Mouse (Mus musculus) midbrain, postnatal 0 days (tissue): Measurements from ENCODE around the gene Mrpl12. TPM values are rescaled to one million over a fixed set of nuclear protein-coding genes. Genes with fewer than 3 reads are reported as not detected.
"Not testable (repeated sequence)": the region's sequence is repeated elsewhere in the genome, so short reads cannot be mapped to it uniquely, and the experiment has no call there.

Source experiments
- ATAC-seq: fragments of 200-750 bp; cut with Nextera tagmentation; 2 replicates; pipeline ENCODE4 v1.8.0; 2017; ENCODE audit warnings: moderate number of reproducible peaks, mild to moderate bottlenecking, moderate TSS enrichment, moderate library complexity; ENCODE audit not compliant: low FRiP score
- DNase-seq: peaks from one replicate; pipeline ENCODE4 v3.0.0-alpha.2; 2015; ENCODE audit warnings: low spot score
- H3K27ac ChIP-seq: fragments of 300-500 bp; sonication (generic); 2 replicates; pipeline ENCODE4 v1.5.1; 2014; ENCODE audit warnings: low read depth, mild to moderate bottlenecking, low read length, mixed read lengths
- H3K27me3 ChIP-seq: fragments of 300-500 bp; sonication (generic); 2 replicates; pipeline ENCODE4 v1.6.1; 2014; ENCODE audit warnings: low read length, control low read depth, mixed read lengths; ENCODE audit not compliant: insufficient read depth
- H3K36me3 ChIP-seq: fragments of 300-500 bp; sonication (generic); 2 replicates; pipeline ENCODE4 v1.6.1; 2014; ENCODE audit warnings: low read length, control low read depth, mixed read lengths; ENCODE audit not compliant: insufficient read depth
- H3K4me1 ChIP-seq: fragments of 300-500 bp; sonication (generic); 2 replicates; pipeline ENCODE4 v1.6.1; 2014; ENCODE audit warnings: mild to moderate bottlenecking, control low read depth, antibody characterized with exemption, low read length, mixed read lengths; ENCODE audit not compliant: insufficient read depth
- H3K4me2 ChIP-seq: fragments of 300-500 bp; sonication (generic); 2 replicates; pipeline ENCODE4 v1.6.1; 2014; ENCODE audit warnings: low read depth, mild to moderate bottlenecking, low read length, mixed read lengths; ENCODE audit not compliant: poor library complexity, severe bottlenecking
- H3K4me3 ChIP-seq: fragments of 300-500 bp; sonication (generic); 2 replicates; pipeline ENCODE4 v1.5.1; 2014; ENCODE audit warnings: low read depth, mild to moderate bottlenecking, low read length, moderate library complexity
- H3K9ac ChIP-seq: fragments of 300-500 bp; sonication (generic); replicated peaks from 2 replicates; pipeline ENCODE4 v1.6.1; 2014; ENCODE audit warnings: mild to moderate bottlenecking, low read length, moderate library complexity, mixed read lengths; ENCODE audit not compliant: poor library complexity, severe bottlenecking
- H3K9me3 ChIP-seq: fragments of 300-500 bp; sonication (generic); 2 replicates; pipeline ENCODE4 v1.6.1; 2016; ENCODE audit warnings: low read length, control low read depth
- CTCF ChIP-seq: IDR thresholded peaks from 2 replicates; pipeline ENCODE4 v1.5.1; 2016; ENCODE audit warnings: antibody characterized with exemption, mild to moderate bottlenecking
- WGBS: fragments of 180-500 bp; shearing (Covaris S2); extraction: QIAGEN DNeasy Blood & Tissue Kit; methylation state at CpG from one replicate; pipeline ENCODE4 v1.1.7; 2014; 5-methylcytosine and 5-hydroxymethylcytosine counted together
- polyA plus RNA-seq: library from polyadenylated mRNA; unstranded; fragments of >200 nt; fragmentation: Nextera tagmentation; extraction: Ambion mirVana; gene quantifications from 2 replicates; pipeline ENCODE4 v1.2.1, GENCODE M21; 2015
- total RNA-seq: library from RNA; depleted of rRNA; stranded (reverse); fragments of >200 nt; gene quantifications from 2 replicates; pipeline ENCODE4 v1.2.3, GENCODE M21; 2014

The Mrpl12 gene
- total and polyA plus RNA-seq, 2 experiments from 2014 or later: 42.7 to 147 TPM

DNA sequence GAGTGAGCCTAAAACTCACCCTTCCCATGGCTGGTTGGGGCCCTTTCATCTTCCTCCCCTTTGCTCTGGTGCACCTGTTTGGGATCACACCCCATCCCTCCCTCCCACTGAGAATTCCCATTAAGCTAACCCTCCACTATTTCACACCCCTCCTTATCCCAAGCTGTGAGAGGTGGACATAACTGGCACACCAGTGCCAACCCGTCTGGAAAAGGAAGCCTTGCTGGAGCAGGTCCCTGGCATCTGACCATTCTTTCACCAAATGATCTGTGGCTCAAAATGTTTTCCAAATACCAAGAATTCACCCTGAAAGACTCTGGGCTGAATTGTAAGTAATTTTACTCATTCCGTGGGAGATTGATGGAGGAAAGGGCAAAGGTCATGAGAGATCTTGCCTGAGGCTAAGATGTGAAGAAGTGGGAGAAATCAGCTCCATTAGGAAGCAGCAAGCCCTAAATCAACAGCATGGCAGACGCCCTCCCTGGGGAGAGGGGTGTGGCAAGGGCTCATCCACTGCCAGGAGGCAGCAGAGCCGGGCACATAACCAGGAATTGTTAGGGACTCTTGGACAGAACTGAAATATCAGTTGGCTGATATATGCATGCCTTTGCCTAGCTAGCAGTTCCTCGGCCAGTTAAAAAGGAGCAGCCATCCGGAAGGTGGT is 28.5 kb downstream of the Mrpl12 start:
- no peak overlapping the region for H3K27ac ChIP-seq
- no peak overlapping the region for H3K9ac ChIP-seq
- TF ChIP-seq CTCF: no peak
- H3K27me3 ChIP-seq: no peaks in the 10 kb centered on the region
- 60% methylated on average over 6 of the region's 6 CpGs for WGBS
- H3K36me3 ChIP-seq: no peaks in the 10 kb centered on the region
- no peak overlapping the region for H3K4me3 ChIP-seq
- H3K9me3 ChIP-seq: no peaks in the 10 kb centered on the region
- no peak overlapping the region for H3K4me2 ChIP-seq
- DNase-seq (peak; percentile 68), ATAC-seq (no peak)
- H3K4me1 ChIP-seq: no peaks in the 10 kb centered on the region

DNA sequence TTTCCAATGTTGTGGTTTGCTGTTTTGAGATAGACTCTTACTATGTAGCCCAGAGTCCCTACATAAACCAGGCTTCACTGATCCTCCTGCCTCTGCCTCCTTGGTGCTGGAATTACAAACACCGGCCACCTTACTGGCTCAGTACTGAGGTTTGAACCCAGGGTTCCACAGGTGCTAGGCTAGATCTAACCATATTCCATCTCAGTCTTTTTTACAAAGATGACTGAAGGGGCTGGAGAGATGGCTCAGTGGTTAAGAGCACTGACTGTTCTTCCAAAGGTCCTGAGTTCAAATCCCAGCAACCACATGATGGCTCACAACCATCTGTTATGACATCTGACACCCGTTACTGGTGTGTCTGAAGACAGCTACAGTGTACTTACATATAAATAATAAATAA is 29.8 kb downstream of the Mrpl12 start:
- WGBS: 91% methylated on average over 2 of the region's 2 CpGs
- H3K4me3 ChIP-seq, H3K9me3 ChIP-seq: not testable (repeated sequence)

DNA sequence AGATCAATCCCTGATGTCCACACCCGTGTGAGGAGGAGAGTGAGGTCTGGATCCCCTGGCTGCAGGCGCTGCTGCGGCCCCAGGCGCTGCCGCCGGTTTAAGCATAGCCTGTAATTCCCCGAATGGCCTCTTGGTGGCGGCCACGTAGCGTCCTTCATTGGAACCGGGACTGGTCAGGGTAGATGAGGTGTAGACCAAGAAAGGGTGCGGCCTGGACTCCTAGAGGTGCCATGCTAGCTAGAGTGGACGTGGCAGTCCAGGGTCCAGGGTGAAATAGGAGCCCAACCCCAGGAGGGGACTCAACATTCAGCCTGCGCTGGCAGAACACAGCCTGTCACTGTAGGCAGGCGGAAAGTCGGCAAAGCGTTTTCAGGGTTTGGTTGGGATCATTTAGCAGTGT is 31.2 kb downstream of the Mrpl12 start:
- Histone ChIP-seq H3K9me3 (no peaks in the 10 kb centered on the region), H3K36me3 (no peaks in the 10 kb centered on the region), H3K27ac (no peak overlapping the region), H3K9ac (no peak overlapping the region), H3K4me3 (no peak overlapping the region), H3K27me3 (no peaks in the 10 kb centered on the region), H3K4me2 (no peak overlapping the region), H3K4me1 (no peaks in the 10 kb centered on the region)
- TF ChIP-seq CTCF: peak; percentile 94
- ATAC-seq: no peak
- peak; percentile 72 for DNase-seq
- 15% methylated on average over 17 of the region's 17 CpGs for WGBS

More for the DNA sequence above, 29.8 kb downstream of the Mrpl12 start:
- not testable (repeated sequence) for H3K27ac ChIP-seq, H3K9ac ChIP-seq, ATAC-seq, H3K36me3 ChIP-seq, H3K27me3 ChIP-seq, H3K4me1 ChIP-seq, H3K4me2 ChIP-seq, DNase-seq

DNA sequence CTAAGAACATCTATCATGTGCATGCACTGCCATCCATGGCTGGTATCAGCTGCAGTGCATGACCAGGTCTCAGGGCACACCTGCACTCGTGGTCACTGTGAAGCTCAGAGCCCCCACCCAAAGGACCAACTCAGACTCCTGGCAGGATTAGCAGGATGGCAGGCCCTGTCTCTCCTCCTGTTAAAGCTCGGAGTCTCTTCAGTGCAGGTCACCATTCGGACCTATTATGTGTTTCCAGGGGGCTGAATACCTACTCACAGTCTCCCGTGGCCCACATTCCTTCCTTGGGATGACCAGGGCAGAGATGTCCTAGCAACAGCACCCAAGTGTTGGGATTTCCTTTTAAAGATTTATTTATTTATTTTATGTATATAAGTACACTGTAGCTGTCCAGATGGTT is 32.7 kb downstream of the Mrpl12 start:
- no peaks in the 10 kb centered on the region for H3K9me3 ChIP-seq
- ATAC-seq (no peak), DNase-seq (no peak)
- no peak overlapping the region for H3K9ac ChIP-seq
- H3K27ac ChIP-seq: no peak overlapping the region
- H3K4me3 ChIP-seq: no peak overlapping the region
- H3K4me2 ChIP-seq: no peak overlapping the region
- no peaks in the 10 kb centered on the region for H3K36me3 ChIP-seq
- TF ChIP-seq CTCF: no peak
- no peaks in the 10 kb centered on the region for H3K27me3 ChIP-seq
- WGBS: 63% methylated on average over 4 of the region's 4 CpGs
- no peaks in the 10 kb centered on the region for H3K4me1 ChIP-seq

DNA sequence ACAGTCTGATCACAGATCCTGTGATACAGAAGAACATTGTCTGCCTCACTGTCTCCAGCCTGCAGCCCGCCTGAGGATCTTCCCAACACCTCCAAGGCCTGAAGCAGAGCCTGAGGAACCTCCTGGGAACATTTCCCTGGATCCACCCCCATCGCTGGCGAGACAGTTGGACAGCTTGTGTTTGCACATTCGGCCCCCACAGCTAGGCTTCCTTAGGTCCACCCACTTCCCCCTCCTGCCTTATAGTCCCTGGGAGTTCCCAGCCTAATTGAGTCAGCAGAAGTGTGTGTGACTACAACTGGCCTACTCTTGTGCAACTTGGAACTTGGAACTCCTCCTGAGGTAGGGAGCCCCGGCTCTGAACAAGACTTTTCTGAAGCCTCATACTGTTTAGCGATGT is 33.6 kb downstream of the Mrpl12 start:
- Histone ChIP-seq H3K4me3 (no peak overlapping the region), H3K4me1 (no peaks in the 10 kb centered on the region), H3K27me3 (no peaks in the 10 kb centered on the region), H3K36me3 (no peaks in the 10 kb centered on the region), H3K27ac (no peak overlapping the region), H3K4me2 (no peak overlapping the region), H3K9me3 (no peaks in the 10 kb centered on the region), H3K9ac (no peak overlapping the region)
- TF ChIP-seq CTCF: no peak
- DNase-seq (no peak), ATAC-seq (no peak)
- 68% methylated on average over 6 of the region's 6 CpGs for WGBS

DNA sequence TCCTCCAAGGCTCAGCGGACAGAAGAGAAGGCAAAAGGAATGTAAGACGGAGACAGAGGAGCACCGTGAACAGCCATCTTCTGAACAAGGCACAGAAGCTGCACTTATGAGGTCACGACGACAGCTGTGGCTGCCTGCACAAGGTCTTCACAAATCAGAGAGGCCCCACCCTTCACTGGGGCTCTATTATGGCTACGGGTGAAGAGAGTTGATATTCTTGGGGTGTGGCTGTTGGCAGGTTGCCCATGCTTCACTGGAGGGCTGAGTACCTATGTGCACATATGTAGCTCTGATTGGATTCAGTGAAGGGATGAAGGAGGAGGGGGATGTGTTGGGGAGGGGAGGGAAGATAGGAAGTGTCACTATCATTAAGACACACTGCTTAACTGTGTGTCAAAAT is 34.1 kb downstream of the Mrpl12 start:
- H3K9me3 ChIP-seq: no peaks in the 10 kb centered on the region
- DNase-seq: no peak
- no peaks in the 10 kb centered on the region for H3K4me1 ChIP-seq
- no peaks in the 10 kb centered on the region for H3K36me3 ChIP-seq
- 76% methylated on average over 6 of the region's 6 CpGs for WGBS
- TF ChIP-seq CTCF: no peak
- no peak overlapping the region for H3K4me2 ChIP-seq
- no peaks in the 10 kb centered on the region for H3K27me3 ChIP-seq
- no peak for ATAC-seq
- no peak overlapping the region for H3K4me3 ChIP-seq
- H3K27ac ChIP-seq: no peak overlapping the region
- H3K9ac ChIP-seq: no peak overlapping the region
